Mouse (Mus musculus): ENCODE measurements at regions not wholly inside any gene's neighbourhood (a gene's known extent, or its start where the extent isn't known, plus 50 kb on each side); places are given as distances from the start of the nearest gene placed in this dataset.
A peak's percentile ranks its signal among the peaks of the same experiment; 100 is the strongest.

DNA sequence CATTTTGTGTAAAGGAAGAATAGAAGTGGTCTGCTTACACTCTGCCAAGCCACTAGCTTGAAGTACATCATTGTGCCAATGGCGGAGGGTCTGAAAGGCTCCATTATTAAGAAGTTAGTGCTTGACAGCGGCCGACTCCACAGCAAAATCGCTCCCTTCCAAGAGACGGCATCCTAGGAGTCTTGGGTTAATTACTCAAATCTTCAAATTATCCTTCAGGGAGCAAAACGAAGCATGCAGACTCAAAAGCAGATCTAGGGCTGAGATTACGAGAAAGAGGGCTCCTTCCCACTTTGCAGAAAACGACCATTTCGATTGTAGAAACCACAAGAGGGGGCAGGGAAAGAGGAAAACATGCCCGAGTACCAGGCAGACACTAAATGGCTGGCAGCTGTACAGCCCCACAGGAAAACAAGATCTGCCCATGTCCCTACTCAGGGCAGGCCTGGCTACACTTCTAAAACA lies 121.9 kb upstream of the Ankrd55 start:
- DNase-seq (ENCODE audit: low spot score in 2 of 2): no peak

DNA sequence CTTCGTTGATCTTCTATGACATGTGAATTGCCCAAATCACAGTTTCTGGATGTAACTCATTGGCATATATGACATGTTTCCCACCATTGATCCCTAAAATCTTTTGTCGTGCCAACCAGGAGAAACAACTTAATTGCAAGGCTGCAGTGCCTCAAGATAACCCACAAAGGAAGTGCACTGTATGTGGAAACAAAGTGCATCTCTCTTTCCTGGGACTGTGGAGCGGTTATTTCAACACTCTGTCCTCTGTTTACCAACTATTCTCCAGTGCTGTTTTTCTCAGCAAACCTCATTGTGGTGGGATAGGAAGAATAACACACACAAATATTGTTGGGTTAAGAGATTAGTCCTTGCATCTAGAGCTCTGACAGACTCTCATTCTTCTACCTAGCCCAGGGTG lies 119.8 kb upstream of the Ankrd55 start:
- DNase-seq (ENCODE audit: low spot score in 2 of 2): no peak

DNA sequence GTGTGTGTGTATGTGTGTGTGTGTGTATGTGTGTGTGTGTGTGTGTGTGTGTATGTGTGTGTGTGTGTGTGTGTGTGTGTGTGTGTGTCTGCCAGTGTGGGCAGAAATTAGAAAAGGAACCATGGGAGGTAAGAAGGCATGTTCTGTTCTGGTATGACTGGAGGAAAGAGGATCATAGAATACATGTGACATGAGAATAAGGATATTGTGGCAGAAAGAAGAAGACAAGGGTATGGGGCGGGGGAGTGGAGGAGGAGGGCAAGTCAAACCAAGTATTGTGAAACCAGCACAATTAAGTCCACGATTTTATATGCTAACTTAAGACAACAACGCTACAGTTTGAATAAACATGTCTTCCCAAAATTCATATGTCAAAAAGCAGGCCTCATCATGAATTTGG lies 117.4 kb upstream of the Ankrd55 start:
- DNase-seq (ENCODE audit: low spot score in 2 of 2): no peak

DNA sequence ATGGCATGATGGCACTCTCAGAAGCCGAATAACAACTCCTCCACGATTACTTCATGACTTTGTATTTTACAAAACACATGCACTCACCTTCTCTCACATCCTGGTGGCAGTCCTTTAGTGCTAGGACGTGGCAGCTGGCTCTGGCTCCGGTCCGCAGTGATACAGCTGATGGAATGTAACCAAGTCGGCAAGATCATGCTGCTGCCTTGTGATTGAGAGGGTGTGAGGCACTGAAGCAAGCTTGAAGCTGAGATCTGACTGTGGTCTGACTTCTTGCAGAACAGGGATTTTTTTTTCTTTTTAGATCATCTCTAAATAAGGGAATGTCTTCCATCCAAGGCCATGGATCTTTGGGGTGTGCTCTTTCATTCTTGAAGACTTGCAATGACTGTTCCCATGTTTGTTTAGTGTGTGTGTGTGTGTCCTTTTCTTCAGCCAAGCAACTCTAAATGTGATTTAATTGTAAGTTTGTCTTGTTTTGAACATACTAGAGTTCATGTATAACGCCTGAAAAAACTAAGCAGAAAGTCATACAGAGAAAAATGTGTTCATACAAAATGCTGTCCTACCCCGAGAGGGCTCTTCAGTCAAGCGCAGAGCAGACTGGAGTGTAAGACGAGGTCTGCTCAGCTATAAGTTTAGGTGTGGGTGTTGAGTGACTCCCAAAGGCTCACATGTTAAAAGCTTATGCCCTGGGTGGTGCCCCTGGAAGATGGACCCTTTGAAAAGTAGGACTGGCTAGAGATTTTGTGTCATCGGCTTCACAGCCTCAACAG lies 116.1 kb upstream of the Ankrd55 start:
- no peak for DNase-seq (ENCODE audit: low spot score in 2 of 2)

DNA sequence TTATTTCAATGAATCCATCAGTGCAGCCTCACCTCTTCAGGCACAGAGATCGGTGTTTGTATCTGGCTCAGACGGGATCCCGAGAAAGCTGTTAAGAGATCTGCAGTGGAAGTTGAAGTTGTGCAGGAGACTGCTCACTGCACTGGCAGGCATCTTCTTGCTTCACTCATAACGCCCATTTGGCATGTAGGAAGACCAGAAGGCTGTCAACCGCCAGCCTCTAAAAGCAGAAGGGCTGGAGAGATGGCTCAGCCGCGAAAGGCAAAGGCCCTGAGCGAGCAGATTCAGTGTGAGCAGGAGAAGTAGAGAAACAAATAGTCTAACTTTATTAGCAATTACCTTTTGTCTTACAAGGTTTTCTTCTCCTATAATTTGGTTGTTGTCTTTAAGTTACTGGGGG lies 114.3 kb upstream of the Ankrd55 start:
- no peak for DNase-seq (ENCODE audit: low spot score in 2 of 2)

DNA sequence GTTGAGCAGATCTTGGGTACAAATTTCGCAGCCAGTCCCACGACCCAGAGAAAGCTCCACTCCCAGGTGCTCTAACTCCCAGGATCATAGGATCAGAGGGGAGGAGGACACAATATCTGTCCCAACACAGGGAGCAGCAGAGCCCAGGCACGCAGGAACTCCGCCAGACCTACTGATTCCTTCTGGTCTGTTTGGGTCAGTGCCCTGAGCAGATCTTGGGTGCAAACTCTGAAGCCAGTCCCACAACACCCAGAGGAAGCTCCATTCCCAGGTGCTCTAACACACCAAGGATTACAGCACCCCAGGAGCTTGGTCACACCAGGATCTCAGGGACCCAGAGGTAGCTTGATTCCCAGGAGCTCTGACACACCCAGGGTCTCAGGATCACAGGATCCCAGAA lies 110.2 kb upstream of the Ankrd55 start:
- DNase-seq (ENCODE audit: low spot score in 2 of 2): no peak

DNA sequence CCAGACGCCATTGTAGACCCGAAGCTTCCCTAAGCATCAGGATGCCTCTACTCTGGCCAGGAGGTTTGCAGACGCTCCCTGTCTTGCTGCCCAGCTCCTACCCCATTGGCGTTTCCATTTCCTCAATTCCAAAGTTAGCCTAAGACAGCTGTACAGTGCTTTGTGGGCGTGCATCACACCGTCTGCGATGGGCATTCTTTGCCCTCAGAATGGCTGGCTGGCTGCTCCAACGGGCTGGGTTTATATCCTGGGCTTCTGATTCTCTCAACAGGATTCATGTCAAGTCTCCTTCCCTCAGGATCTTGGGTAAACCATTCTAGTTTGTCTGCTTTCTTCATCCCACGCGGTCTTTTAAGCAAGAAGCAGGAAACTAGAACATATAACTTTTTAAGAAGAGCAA lies 104.3 kb upstream of the Ankrd55 start:
- DNase-seq (ENCODE audit: low spot score in 2 of 2): no peak

DNA sequence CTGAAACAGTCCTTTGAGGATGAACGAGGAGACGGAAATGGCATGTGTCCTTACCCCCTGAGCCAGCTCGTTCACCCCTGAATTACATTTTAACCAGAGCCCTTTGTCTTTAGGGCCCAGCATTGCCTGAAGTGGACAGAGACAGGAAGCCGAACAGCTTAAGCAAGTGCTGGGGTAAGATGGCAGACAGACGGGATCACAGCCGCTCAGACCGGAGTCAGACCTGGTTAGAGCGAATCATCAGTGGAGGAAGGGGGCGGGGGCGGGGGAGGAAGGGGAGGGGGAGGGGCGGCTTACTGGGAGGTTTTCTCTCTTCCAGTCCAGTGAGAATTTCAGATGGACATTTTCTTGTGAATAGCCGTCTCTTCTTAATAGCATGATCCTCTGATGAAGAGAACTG lies 103.1 kb upstream of the Ankrd55 start:
- DNase-seq (ENCODE audit: low spot score in 2 of 2): no peak

DNA sequence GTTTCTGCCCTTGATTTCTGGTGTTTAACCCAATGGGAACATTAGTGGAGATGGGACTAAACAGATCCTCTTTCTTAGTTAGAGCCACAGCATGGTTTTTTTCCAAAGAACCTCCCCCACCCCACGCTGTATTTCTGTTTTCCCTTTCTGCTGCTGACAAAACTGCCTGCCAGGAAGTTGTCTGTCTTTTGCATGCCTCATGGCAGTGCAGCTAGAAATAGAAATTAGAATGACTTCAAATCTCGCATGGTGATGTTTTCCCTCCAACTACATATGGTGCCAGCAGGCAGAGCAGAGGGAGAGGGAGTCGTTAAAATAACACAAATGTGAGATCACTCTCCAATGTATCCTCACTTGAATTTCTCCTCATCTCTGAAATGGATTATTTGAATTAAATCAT lies 101.0 kb upstream of the Ankrd55 start:
- DNase-seq (ENCODE audit: low spot score in 2 of 2): no peak

DNA sequence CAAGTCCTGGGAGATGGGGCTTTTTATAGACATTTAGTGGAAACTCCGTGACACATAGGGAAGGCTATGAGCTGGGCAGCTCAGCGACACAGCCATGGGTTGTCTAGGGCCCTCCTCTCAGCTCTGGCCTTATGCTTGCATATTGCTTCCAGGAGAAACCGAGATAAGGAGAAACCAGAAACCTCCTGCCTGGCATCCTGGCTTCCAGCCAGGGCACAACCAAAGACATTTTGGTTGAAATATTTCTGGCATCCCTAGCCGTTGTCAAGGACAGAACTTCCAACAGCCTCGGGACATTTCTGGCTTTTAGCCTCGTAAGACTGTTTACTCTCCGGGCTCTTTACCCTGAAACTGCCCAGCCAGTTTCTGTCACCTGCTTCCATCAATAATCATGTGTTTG lies 99.9 kb upstream of the Ankrd55 start:
- DNase-seq (ENCODE audit: low spot score in 2 of 2): peak; percentile 19 to 24

DNA sequence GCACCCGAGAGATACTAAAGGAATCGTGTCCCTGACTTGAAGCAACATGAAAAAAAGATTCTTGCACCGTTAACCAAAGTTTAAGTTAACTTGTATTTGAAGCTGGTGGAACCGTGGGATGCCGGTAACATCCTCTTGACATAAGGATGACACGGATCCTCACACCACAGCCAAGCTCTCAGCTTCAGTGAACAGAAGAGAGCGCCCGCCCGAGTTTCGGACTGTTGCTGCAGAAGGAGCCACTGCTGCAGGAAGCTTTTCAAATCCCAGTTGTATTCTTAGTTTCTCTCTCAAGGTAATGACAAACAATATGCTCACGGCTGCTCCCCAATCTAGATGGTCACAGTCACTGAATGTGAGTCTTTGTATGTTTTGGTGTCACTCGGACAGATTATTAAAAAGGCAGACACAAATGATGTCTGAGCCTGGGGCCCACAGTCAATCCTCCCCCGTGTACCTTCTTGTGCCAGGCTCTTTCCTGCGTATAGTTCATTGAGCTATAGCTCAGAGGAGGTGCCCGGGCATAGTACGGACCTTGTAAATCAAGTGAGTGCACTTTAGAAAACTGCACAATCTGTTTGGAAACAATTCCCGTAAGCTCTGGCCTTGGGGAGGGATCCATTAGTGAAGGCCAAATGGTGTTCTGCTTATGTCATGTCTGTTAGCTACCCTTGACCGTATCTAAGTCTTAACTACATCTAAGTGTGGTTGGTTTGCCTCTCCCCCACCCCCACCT lies 99.3 kb upstream of the Ankrd55 start:
- DNase-seq (ENCODE audit: low spot score in 2 of 2): no peak

DNA sequence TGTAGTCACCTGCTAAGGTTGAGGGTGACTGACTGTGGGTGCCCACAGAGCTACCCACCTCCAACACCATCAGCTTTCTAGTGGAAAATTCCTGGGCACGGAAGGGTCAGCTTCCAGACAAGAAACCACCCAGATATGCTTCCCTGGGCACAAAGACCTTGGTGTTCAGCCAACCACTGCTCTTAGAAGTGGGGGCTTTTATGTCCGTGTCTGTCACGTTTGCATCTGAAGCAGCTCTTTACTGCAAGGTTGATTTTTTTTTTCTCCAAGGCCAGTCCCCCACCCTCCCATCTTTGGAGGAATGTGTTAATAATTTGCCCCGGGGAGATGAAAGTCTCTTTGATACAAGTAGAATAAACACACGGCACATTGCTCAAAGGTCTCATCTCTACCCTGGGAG lies 98.6 kb upstream of the Ankrd55 start:
- no peak for DNase-seq (ENCODE audit: low spot score in 2 of 2)

DNA sequence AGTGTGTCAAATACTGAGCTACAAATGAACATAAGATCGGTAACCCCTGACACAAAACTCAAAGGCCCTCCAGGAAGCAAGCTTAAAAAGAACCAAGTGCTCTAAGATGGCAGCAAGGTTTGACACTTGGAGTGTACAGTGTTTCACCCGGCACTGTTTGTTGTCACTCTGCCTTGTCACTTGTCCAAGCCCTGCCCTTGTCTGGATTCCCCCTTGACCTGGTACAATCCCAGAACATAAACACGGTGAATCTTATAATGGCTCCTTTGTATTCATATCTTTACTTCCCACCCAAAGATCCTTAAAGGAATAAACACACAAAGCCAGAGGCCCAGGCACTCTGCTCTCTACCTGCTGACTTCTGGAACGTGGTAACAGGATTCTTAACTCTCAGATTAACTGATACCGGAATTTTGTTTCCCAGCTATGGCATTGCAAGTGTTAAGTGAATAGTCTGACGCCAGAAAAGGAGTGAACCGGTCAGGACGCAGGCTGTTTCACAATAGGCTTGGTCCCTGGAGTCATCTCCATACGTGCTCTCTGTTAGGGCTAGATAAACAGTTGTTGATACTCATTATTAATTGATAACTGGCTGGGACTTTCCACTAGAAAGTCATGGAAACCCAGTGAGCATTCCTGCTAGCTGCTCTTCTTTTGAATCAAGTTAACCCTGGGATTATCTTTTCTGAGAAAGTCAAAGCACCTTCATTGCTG lies 95.9 kb upstream of the Ankrd55 start:
- no peak for DNase-seq (ENCODE audit: low spot score in 2 of 2)

DNA sequence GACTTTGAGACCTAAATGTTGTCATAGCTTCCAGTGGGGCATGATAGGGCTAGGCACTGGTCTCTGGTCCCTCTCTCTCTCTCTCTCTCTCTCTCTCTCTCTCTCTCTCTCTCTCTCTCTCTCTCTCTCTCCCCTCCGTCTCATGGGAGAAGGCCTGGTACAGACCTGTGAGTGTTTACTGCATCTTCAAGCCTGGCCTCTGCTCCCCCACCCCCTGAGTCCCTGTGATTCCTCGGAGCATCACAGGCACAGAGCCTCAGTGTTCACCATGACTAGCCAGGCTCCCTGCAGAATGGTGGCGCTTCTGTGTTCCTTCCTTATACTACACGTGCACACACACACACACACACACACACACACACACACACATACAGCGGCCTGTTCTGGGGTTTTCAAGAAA lies 94.6 kb upstream of the Ankrd55 start:
- DNase-seq (ENCODE audit: low spot score in 2 of 2): no peak

DNA sequence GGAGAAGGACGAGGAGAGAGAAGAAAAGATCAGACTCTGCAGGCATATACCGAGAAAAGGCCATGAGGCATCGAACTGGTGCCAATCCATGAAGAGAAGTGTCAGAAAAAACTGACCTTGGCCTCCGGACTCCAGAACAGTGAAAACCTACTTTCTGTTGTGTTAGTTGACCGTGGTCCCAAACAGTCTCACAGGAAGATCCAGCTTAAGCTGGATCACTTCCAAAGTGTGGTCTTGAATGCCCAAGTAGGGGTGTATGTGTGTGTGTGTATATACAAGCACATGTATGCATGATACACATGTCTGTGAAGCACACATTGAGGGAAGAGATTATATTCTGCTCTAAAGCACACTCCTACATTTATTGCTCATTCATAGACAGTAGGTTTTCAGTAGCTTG lies 93.3 kb upstream of the Ankrd55 start:
- DNase-seq (ENCODE audit: low spot score in 2 of 2): no peak

DNA sequence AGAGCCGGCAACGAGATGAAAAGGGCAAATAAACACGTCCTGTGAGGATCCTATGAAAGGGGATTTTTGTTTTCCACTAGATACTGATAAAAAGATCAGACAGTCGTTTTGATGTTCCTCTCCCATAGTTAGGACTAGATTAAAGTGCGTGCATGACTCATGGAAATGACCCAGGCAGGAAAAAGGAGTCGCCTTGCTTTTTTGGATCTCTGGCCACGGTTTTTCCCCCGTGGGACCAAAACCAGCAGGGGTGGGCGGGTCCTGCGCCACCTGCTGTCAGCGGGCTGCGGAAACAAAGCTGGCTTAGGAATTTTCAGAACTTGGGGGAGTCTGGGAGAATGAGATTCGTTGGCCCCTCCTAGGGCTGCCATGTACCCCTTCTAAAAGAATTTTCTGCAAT lies 91.5 kb upstream of the Ankrd55 start:
- peak; percentile 54 to 71 for DNase-seq (ENCODE audit: low spot score in 2 of 2)

DNA sequence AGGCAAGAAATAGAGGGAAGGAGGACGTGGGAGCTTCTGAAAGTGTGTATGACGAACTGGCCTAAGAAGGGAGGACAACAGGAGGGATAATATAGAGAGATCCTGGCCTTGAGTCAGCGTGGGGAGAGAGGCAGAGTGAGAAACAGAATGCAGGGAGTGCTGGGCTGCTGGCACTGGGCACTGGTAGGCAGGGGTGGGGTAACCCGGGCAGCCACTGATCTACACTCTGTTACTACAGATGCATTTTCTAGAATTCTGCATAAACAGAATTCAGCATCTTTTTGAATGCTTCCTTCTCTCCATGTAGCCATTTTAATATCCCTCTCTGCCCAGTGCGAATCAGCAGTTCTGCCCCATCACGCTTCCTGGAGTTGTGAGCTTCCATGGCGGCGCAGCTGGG lies 84.5 kb upstream of the Ankrd55 start:
- DNase-seq (ENCODE audit: low spot score in 2 of 2): no peak

DNA sequence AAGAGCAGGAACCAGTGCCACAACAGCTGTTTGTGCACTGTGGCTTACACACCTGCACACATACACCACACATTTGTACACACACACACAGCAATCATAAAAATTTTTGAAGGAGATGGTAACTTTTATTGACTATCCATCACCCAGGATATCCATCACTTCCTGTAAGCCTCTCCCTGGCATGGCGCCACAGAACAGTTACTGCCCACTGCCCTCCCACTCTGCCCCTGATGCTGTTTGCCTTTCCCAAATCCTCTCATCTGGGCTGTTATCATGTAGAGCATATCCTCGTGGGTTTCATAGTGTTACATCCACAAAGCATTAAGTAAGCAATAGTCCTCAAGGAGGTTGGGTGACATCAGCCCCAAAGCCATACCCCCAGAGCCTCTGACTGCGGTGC lies 84.0 kb upstream of the Ankrd55 start:
- no peak for DNase-seq (ENCODE audit: low spot score in 2 of 2)

DNA sequence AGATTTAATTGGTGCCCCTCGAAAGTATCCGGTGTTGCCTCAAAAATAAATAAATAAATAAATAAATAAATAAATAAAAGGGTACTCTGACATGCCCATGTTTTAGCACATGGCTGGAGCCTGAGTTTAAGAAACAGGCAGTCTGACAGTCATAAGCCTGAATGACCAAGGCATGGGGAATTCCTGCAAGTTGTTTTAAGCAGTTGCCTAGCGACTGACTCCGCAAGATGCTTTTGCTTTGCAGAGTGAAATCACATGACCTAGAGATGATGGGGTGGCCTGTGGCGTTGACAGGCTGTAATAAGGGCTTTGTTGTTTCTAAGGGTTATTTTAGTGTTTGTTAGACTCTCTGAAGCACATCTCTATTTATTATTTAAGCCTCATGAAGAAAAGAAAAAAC lies 83.4 kb upstream of the Ankrd55 start:
- DNase-seq (ENCODE audit: low spot score in 2 of 2): no peak

DNA sequence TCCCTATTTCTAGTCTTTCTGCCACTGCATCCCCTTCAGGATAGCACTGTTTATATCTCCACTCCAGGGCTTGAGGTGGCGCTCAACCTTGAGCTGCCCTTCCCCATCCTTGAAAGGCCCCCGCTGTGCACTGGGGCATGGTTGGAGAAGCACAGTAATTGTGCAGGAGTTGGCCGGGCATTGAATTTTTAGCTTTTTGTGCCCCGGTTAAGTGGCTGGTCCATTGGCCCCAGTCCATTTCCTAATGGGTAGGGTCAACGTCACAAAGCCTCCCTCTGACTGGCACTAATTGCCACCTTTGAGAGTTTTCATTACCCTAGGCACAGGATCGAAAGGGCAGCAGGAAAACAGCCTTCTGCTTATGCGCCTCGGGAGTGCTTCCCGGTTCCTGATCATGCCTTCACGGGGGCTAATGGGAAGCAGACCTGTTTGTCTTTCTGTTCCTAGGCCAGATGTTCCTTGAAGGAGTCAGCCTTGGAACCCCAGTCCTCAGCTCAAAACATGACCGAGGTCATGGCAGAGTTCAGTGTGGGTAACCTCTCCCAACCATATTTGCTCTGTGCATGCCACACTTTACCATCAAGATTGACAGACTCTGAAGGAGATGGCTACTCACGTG lies 80.5 kb upstream of the Ankrd55 start:
- no peak for DNase-seq (ENCODE audit: low spot score in 2 of 2)

DNA sequence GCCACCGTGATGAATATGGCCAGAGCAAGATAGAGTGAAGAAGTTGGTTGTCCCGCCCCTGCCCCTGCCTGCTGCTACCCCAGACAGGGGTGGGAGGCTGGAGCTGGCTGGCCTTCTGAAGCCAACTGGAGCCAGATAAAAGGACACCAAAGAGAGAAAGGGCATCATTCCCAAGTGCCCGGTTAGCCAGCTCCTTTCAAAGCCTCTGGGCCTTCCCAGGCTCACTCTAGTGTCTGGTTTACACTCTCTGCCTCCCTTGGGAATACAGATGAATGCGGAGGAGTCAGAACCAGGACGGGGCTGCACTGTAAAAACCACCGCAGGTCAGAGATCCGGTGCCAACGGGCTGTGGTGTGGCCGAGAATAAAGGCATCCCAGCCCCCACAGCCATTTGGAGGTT lies 76.4 kb upstream of the Ankrd55 start:
- DNase-seq (ENCODE audit: low spot score in 2 of 2): no peak

DNA sequence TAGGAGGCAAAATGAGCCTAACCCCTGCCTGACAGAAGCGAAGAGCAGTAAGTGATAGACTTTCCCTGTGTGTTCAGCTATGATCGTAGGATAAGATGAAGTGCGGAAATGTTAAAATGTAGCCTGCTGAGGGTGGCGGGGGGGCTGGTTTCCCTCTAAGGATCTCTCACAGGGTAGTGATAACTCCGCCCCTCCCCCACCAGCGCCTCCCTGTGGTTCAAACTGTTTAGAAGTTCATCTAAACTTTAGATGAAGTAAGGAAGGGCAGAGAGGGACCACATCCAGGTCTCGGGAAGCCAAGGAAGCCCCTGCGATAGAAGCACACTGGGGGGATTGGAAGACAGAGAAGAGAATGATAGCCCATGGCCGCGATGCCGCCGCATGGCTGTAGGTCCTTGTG lies 75.9 kb upstream of the Ankrd55 start:
- DNase-seq (ENCODE audit: low spot score in 2 of 2): no peak

Measured in urinary bladder, postnatal 36 days (tissue).